ENCODE assay signal across 9 mouse cellular contexts in the genomic region with DNA sequence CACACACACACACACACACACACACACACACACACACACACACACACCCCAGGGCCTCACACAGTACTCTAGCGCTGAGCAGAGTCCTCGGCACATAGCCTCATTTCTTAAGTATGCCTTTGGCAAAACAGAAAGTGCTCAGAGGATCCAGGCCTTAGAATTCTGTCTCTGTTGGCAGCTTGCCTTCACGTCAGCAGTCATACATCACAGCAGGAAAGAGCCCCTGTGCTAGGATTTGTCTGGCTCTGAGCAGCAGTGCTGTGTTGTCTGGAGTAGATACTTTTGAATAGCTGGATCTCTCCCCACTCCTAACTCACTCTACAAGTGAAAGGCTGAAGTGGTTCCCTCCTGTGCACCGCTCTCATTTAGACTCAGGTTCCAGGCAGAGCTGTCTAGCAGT. TPM values are rescaled to one million over a fixed set of nuclear protein-coding genes. Genes with fewer than 3 reads are reported as not detected.
A peak's percentile ranks its signal among the peaks of the same experiment; 100 is the strongest.
DNase-seq lines count a peak whose midpoint lies in the region; ATAC-seq lines count a peak whose summit lies in the region.
"Had no signal": no experiment of that assay in that cellular context is flagged by ENCODE, and none has a peak within 500 bp of the region (broad histone marks: within the 10 kb centered on the region; RNA-seq: fewer than 3 reads in every experiment).

No protein-coding gene starts in this region.

- H3K9me3 ChIP-seq in hindbrain, embryonic 15.5 days = no peaks in the 10 kb centered on the region
- no peaks in the 10 kb centered on the region for H3K9me3 ChIP-seq in hindbrain, embryonic 13.5 days
- H3K9me3 ChIP-seq in midbrain, embryonic 14.5 days (ENCODE audit: control insufficient read depth, low read length) = no peaks in the 10 kb centered on the region
- H3K9me3 ChIP-seq in midbrain, embryonic 10.5 days (replicated peaks) = no peaks in the 10 kb centered on the region
- H3K9me3 ChIP-seq in neural tube, embryonic 15.5 days (replicated peaks) = no peaks in the 10 kb centered on the region

- DNase-seq in midbrain, embryonic 14.5 days = peak; percentile 25
- DNase-seq in midbrain, embryonic 10.5 days (ENCODE audit: low spot score) = no peak
- peak; percentile 49 for DNase-seq in heart, postnatal 4 days
- no peak for DNase-seq in adrenal gland, postnatal 25 days
- DNase-seq in spleen, postnatal 36 days (ENCODE audit: low spot score in 2 of 2) = no peak

- H3K9ac ChIP-seq in hindbrain, embryonic 15.5 days = no peak overlapping the region
- H3K9ac ChIP-seq in hindbrain, embryonic 13.5 days = no peak overlapping the region
- no peak overlapping the region for H3K9ac ChIP-seq in midbrain, embryonic 14.5 days (replicated peaks; ENCODE audit: low read length)
- H3K9ac ChIP-seq in neural tube, embryonic 15.5 days (replicated peaks) = no peak overlapping the region

- H3K4me3 ChIP-seq in hindbrain, embryonic 15.5 days = no peak overlapping the region
- H3K4me3 ChIP-seq in hindbrain, embryonic 13.5 days = no peak overlapping the region
- H3K4me3 ChIP-seq in midbrain, embryonic 14.5 days (replicated peaks; ENCODE audit: low read depth, low read length) = no peak overlapping the region
- H3K4me3 ChIP-seq in midbrain, embryonic 10.5 days = no peak overlapping the region
- H3K4me3 ChIP-seq in neural tube, embryonic 15.5 days (replicated peaks) = no peak overlapping the region

- peaks cover 16% of the 10 kb centered on the region for H3K4me1 ChIP-seq in hindbrain, embryonic 15.5 days (replicated peaks)
- peaks cover 18% of the 10 kb centered on the region for H3K4me1 ChIP-seq in hindbrain, embryonic 13.5 days (replicated peaks)
- peaks cover 5% of the 10 kb centered on the region; the same call in 1 of the 2 replicates for H3K4me1 ChIP-seq in midbrain, embryonic 14.5 days (ENCODE audit: control insufficient read depth, insufficient read depth, low read length)
- peaks cover 5% of the 10 kb centered on the region; the same call in 1 of the 2 replicates for H3K4me1 ChIP-seq in midbrain, embryonic 10.5 days
- peaks cover 19% of the 10 kb centered on the region for H3K4me1 ChIP-seq in neural tube, embryonic 15.5 days

- H3K27me3 ChIP-seq in hindbrain, embryonic 15.5 days = no peaks in the 10 kb centered on the region
- no peaks in the 10 kb centered on the region for H3K27me3 ChIP-seq in hindbrain, embryonic 13.5 days
- no peaks in the 10 kb centered on the region for H3K27me3 ChIP-seq in midbrain, embryonic 14.5 days (ENCODE audit: control insufficient read depth, insufficient read depth, low read length)
- no peaks in the 10 kb centered on the region for H3K27me3 ChIP-seq in midbrain, embryonic 10.5 days (ENCODE audit: low read depth, poor library complexity, severe bottlenecking)
- no peaks in the 10 kb centered on the region for H3K27me3 ChIP-seq in neural tube, embryonic 15.5 days (replicated peaks)

- H3K27ac ChIP-seq in hindbrain, embryonic 15.5 days (replicated peaks) = peak overlapping the region; percentile 15; the same call in 1 of the 2 replicates
- H3K27ac ChIP-seq in hindbrain, embryonic 13.5 days = no peak overlapping the region
- no peak overlapping the region for H3K27ac ChIP-seq in midbrain, embryonic 14.5 days (replicated peaks; ENCODE audit: low read depth, low read length)
- no peak overlapping the region for H3K27ac ChIP-seq in midbrain, embryonic 10.5 days (replicated peaks)
- H3K27ac ChIP-seq in neural tube, embryonic 15.5 days (replicated peaks) = peak overlapping the region; percentile 42

- H3K36me3 ChIP-seq in hindbrain, embryonic 15.5 days = peaks cover 36% of the 10 kb centered on the region
- peaks cover 75% of the 10 kb centered on the region for H3K36me3 ChIP-seq in hindbrain, embryonic 13.5 days
- H3K36me3 ChIP-seq in midbrain, embryonic 14.5 days (ENCODE audit: control insufficient read depth, insufficient read depth, low read length) = peaks cover 59% of the 10 kb centered on the region
- H3K36me3 ChIP-seq in midbrain, embryonic 10.5 days = peaks cover 91% of the 10 kb centered on the region
- H3K36me3 ChIP-seq in neural tube, embryonic 15.5 days = peaks cover 57% of the 10 kb centered on the region

- 67% methylated on average over 4 of the region's 4 CpGs for WGBS in hindbrain, embryonic 15.5 days
- WGBS in hindbrain, embryonic 13.5 days = 71% methylated on average over 4 of the region's 4 CpGs
- 86% methylated on average over 4 of the region's 4 CpGs for WGBS in midbrain, embryonic 14.5 days
- 83% methylated on average over 4 of the region's 4 CpGs for WGBS in midbrain, embryonic 10.5 days
- WGBS in neural tube, embryonic 15.5 days = 76% methylated on average over 4 of the region's 4 CpGs

- peak; percentile 44; the same call in 1 of the 2 replicates for ATAC-seq in hindbrain, embryonic 15.5 days (ENCODE audit: low FRiP score, low read depth)
- no peak for ATAC-seq in hindbrain, embryonic 13.5 days (ENCODE audit: low FRiP score)
- ATAC-seq in midbrain, embryonic 14.5 days (ENCODE audit: low FRiP score, low TSS enrichment) = no peak
- peak; percentile 53 for ATAC-seq in neural tube, embryonic 15.5 days (ENCODE audit: low FRiP score)

- H3K4me2 ChIP-seq in hindbrain, embryonic 15.5 days = no peak overlapping the region
- H3K4me2 ChIP-seq in hindbrain, embryonic 13.5 days = no peak overlapping the region
- no peak overlapping the region for H3K4me2 ChIP-seq in midbrain, embryonic 14.5 days (ENCODE audit: low read length)
- H3K4me2 ChIP-seq in neural tube, embryonic 15.5 days = no peak overlapping the region
- H3K4me2 ChIP-seq: liver, embryonic 11.5 days had no signal

RNA-seq across cellular contexts. Expression of a gene that starts 36.4 kb away (rescaled TPM):
- 3.0 TPM in 2 replicates for polyA plus RNA-seq in hindbrain, embryonic 15.5 days (2015; fragmentation: Nextera tagmentation; extraction: Ambion mirVana)
- polyA plus RNA-seq in hindbrain, embryonic 13.5 days (2015; fragmentation: Nextera tagmentation; extraction: Ambion mirVana) = 3.5 TPM in 2 replicates
- polyA plus RNA-seq in midbrain, embryonic 14.5 days (2014; fragmentation: Nextera tagmentation; extraction: Ambion mirVana) = 4.9 and 7.1 TPM in 2 replicates
- polyA plus RNA-seq in midbrain, embryonic 10.5 days (2016; fragmentation: Nextera tagmentation; extraction: Ambion mirVana) = 2.3 and 2.4 TPM in 2 replicates
- total RNA-seq in heart, postnatal 4 days (2021) = 1 to 10 TPM; 7.4 TPM
- 2.2 and 2.3 TPM in 2 replicates for polyA plus RNA-seq in neural tube, embryonic 15.5 days (2015; fragmentation: Nextera tagmentation; extraction: Ambion mirVana)
- total RNA-seq in adrenal gland, postnatal 25 days (2021) = 9.4 and 13.3 TPM in 2 replicates

Comparison
In these comparisons a context has a peak if more than half of its experiments do, and no peak if none do; other contexts are left out.
1. ATAC-seq: peak in hindbrain, embryonic 15.5 days (single experiment) and neural tube, embryonic 15.5 days (single experiment); none in hindbrain, embryonic 13.5 days (single experiment) and midbrain, embryonic 14.5 days (single experiment).
2. H3K27ac ChIP-seq: peak in hindbrain, embryonic 15.5 days (single experiment) and neural tube, embryonic 15.5 days (single experiment); none in hindbrain, embryonic 13.5 days (single experiment), midbrain, embryonic 14.5 days (single experiment) and midbrain, embryonic 10.5 days (single experiment).
3. DNase-seq: peak in midbrain, embryonic 14.5 days (single experiment) and heart, postnatal 4 days (single experiment); none in midbrain, embryonic 10.5 days (single experiment), adrenal gland, postnatal 25 days (single experiment) and spleen, postnatal 36 days (0 of 2).